Mouse (Mus musculus): ENCODE measurements at regions not wholly inside any gene's neighbourhood (a gene's known extent, or its start where the extent isn't known, plus 50 kb on each side); places are given as distances from the start of the nearest gene placed in this dataset.

- no peak for TF ChIP-seq ELF1 (IDR thresholded peaks at IDR 0.05; ENCODE audit: low read depth, low read length)
- no peak overlapping the region for H3K27ac ChIP-seq (ENCODE audit: control insufficient read depth, low read depth, low read length)
- no peaks in the 10 kb centered on the region for H3K79me2 ChIP-seq (ENCODE audit: control insufficient read depth, insufficient read depth, low read length, poor library complexity)
- no peaks in the 10 kb centered on the region for H3K27me3 ChIP-seq (ENCODE audit: control insufficient read depth in 1 of 2, insufficient read depth in 2 of 2, low read length in 2 of 2)
- no peaks in the 10 kb centered on the region for H3K4me1 ChIP-seq (ENCODE audit: control insufficient read depth in 1 of 2, insufficient read depth in 2 of 2, low read length in 2 of 2)
- H3K4me3 ChIP-seq (ENCODE audit: control insufficient read depth in 1 of 2, insufficient read depth in 1 of 2, low read depth in 2 of 2, low read length in 2 of 2), result no peak overlapping the region
- no peak for DNase-seq (ENCODE audit: low read depth, low spot score)
- no peak overlapping the region for H3K9ac ChIP-seq (ENCODE audit: control insufficient read depth, low read depth, low read length, poor library complexity, severe bottlenecking)
- H3K36me3 ChIP-seq (ENCODE audit: control insufficient read depth in 1 of 2, insufficient read depth in 2 of 2, low read length in 2 of 2), result no peaks in the 10 kb centered on the region
- no peaks in the 10 kb centered on the region for H3K9me3 ChIP-seq (replicated peaks; ENCODE audit: insufficient read depth, low read length)
Observed at GRCm38 (mm10) chr13:82562576-82562975, 779.7 kb downstream of the Cetn3 start.

GRCm38 (mm10) chr13:82570925-82571324 is 788.0 kb downstream of the Cetn3 start:
- Histone ChIP-seq H3K27me3 (ENCODE audit: control insufficient read depth in 1 of 2, insufficient read depth in 2 of 2, low read length in 2 of 2) (no peaks in the 10 kb centered on the region), H3K4me1 (ENCODE audit: control insufficient read depth in 1 of 2, insufficient read depth in 2 of 2, low read length in 2 of 2) (no peaks in the 10 kb centered on the region), H3K9ac (ENCODE audit: control insufficient read depth, low read depth, low read length, poor library complexity, severe bottlenecking) (no peak overlapping the region), H3K36me3 (ENCODE audit: control insufficient read depth in 1 of 2, insufficient read depth in 2 of 2, low read length in 2 of 2) (no peaks in the 10 kb centered on the region), H3K4me3 (ENCODE audit: control insufficient read depth in 1 of 2, insufficient read depth in 1 of 2, low read depth in 2 of 2, low read length in 2 of 2) (no peak overlapping the region), H3K9me3 (replicated peaks; ENCODE audit: insufficient read depth, low read length) (no peaks in the 10 kb centered on the region), H3K79me2 (ENCODE audit: control insufficient read depth, insufficient read depth, low read length, poor library complexity) (no peaks in the 10 kb centered on the region), H3K27ac (ENCODE audit: control insufficient read depth, low read depth, low read length) (no peak overlapping the region)
- TF ChIP-seq KAT2A (conservative IDR thresholded peaks at IDR 0.05; ENCODE audit: low read depth, low read length) (no peak), MYC (IDR thresholded peaks at IDR 0.05; ENCODE audit: low read depth, low read length) (no peak), ZC3H11A (IDR thresholded peaks at IDR 0.05; ENCODE audit: low read depth, low read length) (no peak), HCFC1 (IDR thresholded peaks at IDR 0.05; ENCODE audit: low read depth, low read length) (no peak)
- DNase-seq (ENCODE audit: low read depth, low spot score), result no peak

DNA sequence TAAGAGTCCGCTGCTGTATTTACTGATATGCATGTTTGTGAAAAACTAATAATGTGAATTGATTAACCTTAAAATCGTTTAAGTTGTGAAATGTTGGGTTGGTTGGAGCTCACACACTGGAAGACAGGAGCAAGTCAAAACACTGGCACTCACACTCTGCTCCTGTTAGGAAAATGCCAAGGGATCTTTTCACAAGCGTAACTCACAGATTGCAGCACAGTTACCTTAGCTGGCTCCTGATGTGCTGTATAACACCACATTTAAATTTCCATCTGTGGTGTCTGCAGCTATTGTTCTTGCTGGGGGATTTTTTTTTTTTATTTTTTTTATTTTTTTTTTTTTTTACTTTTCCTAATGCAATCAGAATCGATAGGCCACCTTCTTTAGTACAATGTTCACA is 795.1 kb downstream of the Cetn3 start:
- Histone ChIP-seq H3K9ac (ENCODE audit: control insufficient read depth, low read depth, low read length, poor library complexity, severe bottlenecking) (no peak overlapping the region), H3K4me1 (ENCODE audit: control insufficient read depth in 1 of 2, insufficient read depth in 2 of 2, low read length in 2 of 2) (no peaks in the 10 kb centered on the region)

GRCm38 (mm10) chr13:82586335-82586734 is 803.5 kb downstream of the Cetn3 start:
- no peak overlapping the region for H3K27ac ChIP-seq (ENCODE audit: control insufficient read depth, low read depth, low read length)
- no peaks in the 10 kb centered on the region for H3K36me3 ChIP-seq (ENCODE audit: control insufficient read depth in 1 of 2, insufficient read depth in 2 of 2, low read length in 2 of 2)
- TF ChIP-seq MAX (IDR thresholded peaks at IDR 0.05; ENCODE audit: low read length) (no peak), MXI1 (IDR thresholded peaks at IDR 0.05; ENCODE audit: low read depth, low read length) (no peak)
- H3K9me3 ChIP-seq (replicated peaks; ENCODE audit: insufficient read depth, low read length), result no peaks in the 10 kb centered on the region
- H3K4me3 ChIP-seq (ENCODE audit: control insufficient read depth in 1 of 2, insufficient read depth in 1 of 2, low read depth in 2 of 2, low read length in 2 of 2), result no peak overlapping the region
- no peaks in the 10 kb centered on the region for H3K4me1 ChIP-seq (ENCODE audit: control insufficient read depth in 1 of 2, insufficient read depth in 2 of 2, low read length in 2 of 2)
- H3K9ac ChIP-seq (ENCODE audit: control insufficient read depth, low read depth, low read length, poor library complexity, severe bottlenecking), result no peak overlapping the region
- no peak for DNase-seq (ENCODE audit: low read depth, low spot score)
- H3K79me2 ChIP-seq (ENCODE audit: control insufficient read depth, insufficient read depth, low read length, poor library complexity), result no peaks in the 10 kb centered on the region
- H3K27me3 ChIP-seq (ENCODE audit: control insufficient read depth in 1 of 2, insufficient read depth in 2 of 2, low read length in 2 of 2), result no peaks in the 10 kb centered on the region

More for the DNA sequence above, 795.1 kb downstream of the Cetn3 start:
- no peak for TF ChIP-seq ZC3H11A (IDR thresholded peaks at IDR 0.05; ENCODE audit: low read depth, low read length)
- Histone ChIP-seq H3K27ac (ENCODE audit: control insufficient read depth, low read depth, low read length) (no peak overlapping the region), H3K36me3 (ENCODE audit: control insufficient read depth in 1 of 2, insufficient read depth in 2 of 2, low read length in 2 of 2) (no peaks in the 10 kb centered on the region), H3K27me3 (ENCODE audit: control insufficient read depth in 1 of 2, insufficient read depth in 2 of 2, low read length in 2 of 2) (no peaks in the 10 kb centered on the region), H3K9me3 (replicated peaks; ENCODE audit: insufficient read depth, low read length) (no peaks in the 10 kb centered on the region), H3K4me3 (ENCODE audit: control insufficient read depth in 1 of 2, insufficient read depth in 1 of 2, low read depth in 2 of 2, low read length in 2 of 2) (no peak overlapping the region), H3K79me2 (ENCODE audit: control insufficient read depth, insufficient read depth, low read length, poor library complexity) (no peaks in the 10 kb centered on the region)
- no peak for DNase-seq (ENCODE audit: low read depth, low spot score)

Data from MEL (cell line).